Mouse (Mus musculus) ZHBTc4 (cell line): ENCODE measurements around the gene 4921524J17Rik.

Experiments
- DNase-seq: peaks from one replicate; pipeline ENCODE4 v3.0.0-alpha.2; 2011; ENCODE audit warnings: low read depth, low spot score

4921524J17Rik gene

DNA sequence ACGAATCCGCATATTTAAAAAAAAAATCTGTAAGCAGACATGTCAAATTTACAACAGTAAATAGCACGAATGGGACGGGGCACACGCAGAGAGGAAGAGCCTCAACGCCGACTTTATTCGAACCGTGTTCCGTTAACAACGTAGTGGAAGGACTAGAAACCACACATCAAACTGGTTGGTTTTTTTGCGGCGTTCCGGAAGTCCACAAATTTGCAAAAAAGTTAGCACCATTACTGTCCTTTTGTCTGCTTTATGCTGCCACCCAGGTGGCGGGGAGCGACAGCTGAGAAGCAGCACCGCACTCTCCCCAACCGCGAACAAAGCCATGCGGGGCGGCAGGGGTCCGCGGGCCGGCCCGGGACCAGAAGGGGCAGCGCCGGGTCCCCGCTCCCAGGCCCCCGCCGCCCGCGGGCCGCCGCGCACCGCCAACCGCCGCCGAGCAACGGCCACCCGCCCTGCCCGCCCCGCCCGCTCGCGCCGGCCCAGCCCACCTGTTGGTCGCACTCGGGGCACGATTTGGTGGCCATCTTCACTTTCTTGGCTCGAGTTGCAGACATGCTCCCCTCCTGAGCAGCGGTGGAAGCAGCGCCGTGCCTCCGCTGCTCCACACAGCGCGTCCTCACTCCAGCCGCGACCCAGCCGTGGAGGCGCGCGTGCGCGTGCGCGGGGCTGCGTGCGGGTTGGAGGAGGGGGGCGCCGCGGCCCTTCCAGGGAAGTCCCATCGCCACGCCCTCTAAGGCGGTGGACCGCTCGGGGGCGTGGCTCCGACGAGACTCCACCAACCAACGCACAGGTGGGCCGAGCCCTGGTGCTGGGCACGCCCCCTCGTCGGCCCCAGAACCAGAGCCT lies at the start of gene 4921524J17Rik:
TSS of gene 4921524J17Rik (minus strand) at position 666 of the 849 bp plus-strand sequence.
- peak; percentile 99 for DNase-seq

DNA sequence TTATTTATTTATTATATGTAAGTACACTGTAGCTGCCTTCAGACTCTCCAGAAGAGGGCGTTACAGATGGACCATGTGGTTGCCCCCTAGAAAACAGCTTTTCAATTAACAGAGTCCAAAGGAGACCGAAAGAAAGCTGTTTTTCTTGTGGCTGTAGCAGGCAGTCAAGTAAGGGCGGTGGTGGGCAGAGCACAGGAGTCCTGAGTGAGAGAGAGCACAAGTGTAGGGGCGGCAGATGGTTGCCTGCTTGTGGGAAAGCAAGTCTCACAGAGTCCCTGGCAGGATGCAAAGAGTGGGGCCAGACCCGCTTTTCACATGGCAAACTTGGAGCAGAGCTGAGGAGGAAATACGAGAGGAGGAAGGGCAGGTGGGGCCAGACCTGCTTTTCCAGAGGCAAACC lies 49.8 kb upstream of the 4921524J17Rik start:
- peak; percentile 30 for DNase-seq

DNA sequence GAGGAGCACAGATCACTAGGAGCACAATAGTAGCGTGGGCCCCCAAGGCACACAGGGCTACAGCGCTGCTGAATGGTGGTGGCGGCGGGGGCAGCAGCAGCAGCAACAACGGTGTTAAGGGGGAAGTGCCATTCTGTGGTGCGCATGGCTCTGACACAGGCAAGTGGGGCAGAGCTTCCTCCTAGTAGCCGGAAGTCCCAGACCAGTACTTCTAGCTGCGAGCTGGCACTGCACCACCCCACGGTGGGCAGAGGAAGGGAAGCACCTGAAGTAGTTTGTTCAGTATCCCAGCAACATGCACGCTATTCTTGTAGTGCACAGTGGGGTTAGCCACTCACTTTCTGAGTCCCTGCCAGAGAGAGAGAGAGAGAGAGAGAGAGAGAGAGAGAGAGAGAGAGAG lies 49.3 kb upstream of the 4921524J17Rik start:
- peak; percentile 68 for DNase-seq

DNA sequence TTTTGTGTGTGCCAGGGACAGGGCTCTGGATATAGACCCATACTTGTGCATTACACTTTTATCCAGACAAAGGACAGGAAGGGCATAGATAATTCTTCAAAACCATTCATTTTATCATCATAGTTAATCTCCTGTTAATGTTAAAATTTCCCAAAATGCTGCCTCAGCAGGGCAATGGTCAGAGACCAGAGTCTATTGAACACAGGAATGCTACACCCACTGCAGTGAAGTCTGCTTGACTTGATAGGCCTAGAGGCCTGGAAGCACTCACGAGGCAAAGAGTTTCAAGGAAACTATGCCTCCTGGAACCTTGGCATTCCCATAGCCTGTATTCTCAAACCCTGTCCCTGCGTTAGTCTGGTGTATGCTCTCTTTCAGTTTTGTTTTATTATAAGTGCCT lies 47.1 kb upstream of the 4921524J17Rik start:
- no peak for DNase-seq

DNA sequence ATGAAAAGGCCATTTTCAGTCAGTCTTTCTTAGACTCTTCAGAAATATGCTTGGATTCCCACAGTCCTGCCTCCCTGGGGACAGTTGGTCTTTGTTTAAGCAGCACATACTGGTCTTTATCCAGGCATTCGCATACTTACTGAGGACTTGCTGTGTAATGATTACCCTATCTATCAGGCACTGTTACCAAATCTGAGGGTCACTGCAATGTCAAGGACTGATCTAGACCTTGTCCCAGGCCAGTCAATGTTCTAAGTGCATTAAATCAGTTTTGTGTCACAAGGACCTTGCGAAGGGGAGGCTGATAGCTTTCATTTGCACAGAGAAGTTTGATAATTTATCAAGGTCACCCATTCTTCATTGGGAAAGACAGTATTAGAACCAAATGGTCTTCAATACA lies 45.8 kb upstream of the 4921524J17Rik start:
- peak; percentile 29 for DNase-seq

DNA sequence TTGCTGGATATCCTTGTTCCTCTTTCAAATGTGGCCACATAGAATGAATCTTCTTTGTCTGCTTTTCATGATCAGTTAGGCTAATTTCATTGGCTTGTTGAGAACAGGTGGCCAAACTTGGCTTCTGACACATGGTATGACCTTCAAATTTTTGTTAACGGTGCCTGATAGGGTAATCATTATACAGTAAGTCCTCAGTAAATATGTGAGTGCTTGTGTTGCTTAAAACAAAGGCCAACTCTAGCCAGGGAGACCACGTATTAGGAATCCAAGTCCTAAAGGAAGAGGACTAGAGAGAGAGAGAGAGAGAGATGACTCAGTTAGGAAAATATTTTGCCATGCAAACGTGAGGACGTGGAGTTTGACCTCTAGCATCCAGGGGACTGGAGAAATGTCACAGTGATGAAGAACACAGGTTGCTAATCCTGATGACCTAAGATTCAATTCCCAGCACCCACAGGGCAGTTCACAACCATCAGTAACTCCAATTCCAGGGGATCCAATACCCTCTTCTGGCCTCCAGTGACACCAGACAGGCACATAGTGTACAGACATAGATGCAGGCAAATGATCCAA lies 44.4 kb upstream of the 4921524J17Rik start:
- DNase-seq, result no peak

DNA sequence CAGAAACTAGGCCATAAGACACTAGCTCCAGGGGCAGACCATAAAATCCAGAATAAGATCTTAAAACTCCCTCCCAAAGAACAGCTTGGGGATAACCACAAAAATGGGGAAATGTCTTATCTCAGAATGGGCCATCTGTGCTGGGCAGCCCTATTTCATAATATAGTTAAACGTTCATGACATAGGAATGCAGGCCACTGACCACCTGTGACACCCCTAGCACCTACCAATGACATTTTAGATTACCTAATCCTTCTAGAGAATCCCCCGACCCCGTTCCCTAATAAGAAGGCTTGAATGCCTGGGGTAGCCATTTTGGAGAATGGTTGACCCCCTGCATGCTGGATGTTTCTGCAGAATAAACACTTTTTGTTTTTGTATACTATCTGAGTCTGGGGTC lies 42.3 kb upstream of the 4921524J17Rik start:
- DNase-seq, result no peak

DNA sequence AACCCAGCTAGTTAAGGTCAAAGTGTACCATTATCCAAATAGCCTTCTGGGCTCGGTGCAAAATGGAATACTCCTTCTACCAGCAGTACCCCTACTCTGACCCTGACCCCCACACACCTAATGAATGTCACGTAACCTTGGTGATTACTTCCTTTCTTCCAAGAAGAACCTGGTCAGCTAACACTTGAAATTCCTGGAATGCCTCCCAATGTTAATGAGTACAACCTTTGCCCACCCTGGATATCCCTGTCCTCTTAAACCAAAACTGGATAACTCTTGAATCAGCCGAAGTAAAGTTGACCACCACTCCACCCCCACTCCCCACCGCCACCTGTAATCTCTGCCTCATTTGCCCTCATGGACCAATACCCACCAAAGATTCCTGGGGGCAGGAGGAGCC lies 40.6 kb upstream of the 4921524J17Rik start:
- peak; percentile 92 for DNase-seq

DNA sequence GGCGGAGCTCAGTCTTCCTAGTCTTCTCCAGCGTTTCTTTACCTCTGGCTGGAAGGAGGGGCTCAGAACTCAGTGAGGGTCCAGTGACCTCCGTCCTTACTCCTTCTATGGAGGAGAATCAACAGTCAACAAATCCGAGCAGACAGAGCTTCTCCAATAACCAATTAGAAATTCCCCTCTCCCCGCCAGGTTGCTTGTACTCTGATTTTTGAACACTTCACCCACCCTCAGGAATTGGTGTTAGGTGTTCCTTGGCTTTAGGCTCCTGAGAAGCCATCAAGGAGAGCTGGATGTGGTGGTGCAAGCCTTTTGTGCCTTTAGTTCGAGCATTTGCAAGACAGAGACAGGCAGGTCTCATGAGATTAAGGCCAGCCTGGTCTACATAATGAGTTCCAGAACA lies 40.2 kb upstream of the 4921524J17Rik start:
- DNase-seq, result peak; percentile 97

DNA sequence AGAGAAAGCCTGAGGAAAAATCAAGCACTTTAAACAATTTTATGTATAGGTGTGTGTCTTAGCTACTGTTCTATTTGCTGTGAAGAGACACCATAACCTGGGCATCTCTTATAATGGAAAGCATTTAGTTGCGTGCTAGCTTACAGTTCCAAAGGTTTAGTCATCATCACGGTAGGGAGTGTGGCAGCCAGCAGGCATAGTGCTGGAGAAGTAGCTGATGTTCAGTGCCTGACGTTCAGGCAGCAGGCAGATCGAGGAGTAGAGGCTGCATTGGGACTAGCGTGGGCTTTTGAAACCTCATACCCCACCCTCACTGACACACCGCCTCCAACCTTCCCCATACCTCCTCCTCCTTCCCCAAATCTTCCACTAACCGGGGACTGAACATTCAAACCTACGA lies 38.1 kb upstream of the 4921524J17Rik start:
- no peak for DNase-seq

DNA sequence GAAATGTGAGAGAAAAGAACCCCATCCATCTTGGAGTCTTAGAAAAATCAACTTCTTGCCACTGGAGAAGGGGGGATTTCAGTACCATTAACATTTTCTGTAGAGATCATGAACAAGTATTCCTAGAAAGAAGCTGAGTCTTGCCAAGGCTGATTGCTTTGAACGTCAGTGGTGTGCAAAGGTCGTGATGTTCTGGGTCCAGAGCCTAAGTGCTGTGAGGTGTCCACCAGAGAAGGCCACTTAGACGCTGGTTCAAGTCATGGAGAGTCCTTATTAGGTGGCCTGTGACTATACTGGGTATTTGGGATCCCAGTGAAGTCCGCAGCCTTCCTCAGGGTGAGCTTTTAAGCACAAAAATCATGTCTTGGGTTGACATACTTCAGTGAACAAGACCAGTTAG lies 33.4 kb upstream of the 4921524J17Rik start:
- no peak for DNase-seq

DNA sequence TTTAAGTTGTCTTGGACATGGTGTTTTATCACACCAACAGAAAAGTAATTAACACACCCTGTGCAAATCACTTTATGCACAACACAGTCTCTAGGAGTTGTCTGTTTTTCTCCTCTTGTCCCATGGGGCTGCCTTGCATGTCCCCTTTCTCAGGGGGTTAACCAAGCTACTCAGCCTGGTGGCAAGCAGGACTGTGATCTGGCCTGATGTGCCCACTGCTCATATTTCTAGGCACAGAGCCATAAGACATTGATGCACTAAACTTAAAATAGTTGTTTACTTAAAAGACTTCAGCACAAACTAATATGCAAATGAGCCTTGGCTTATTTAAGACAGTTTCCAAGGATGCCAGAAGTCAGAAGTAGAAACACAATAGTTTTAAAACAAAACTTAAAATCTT lies 31.7 kb upstream of the 4921524J17Rik start:
- DNase-seq, result no peak

DNA sequence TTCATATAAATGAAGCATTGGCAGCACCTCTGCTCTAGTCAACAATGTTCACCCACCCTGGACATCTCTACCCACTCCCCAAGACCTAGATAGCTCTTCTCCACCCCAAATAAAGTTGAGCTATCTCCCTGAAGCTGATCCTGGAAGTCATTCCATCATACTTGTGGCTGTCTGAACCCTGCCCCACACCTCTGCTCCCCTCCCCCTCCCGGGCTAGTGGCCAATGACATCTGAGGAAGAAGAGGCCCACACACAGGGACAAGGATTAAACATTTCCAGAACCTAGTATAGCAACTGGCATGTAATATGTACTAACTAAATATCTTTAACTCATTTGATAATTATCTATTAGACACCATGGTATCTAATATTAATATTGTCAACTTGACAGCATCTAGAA lies 29.8 kb upstream of the 4921524J17Rik start:
- DNase-seq, result no peak

DNA sequence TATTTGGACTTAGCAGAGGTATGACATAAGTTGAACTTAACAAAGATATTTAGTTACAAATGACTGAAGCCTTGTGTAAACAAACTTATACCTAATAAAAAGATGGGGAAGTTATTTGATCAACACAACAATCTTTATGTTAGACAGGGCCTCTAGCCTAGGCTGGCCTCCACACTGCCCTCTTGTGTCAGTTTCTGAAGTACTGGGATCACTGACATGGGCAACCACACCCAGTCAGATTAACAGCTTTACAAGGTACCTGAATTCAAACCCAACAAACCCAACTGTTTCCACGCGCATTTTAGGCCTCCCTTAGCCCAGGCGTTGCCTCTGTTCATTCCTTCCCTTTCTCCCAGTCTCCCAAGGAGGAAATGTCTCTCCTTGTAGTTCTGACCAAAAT lies 28.7 kb upstream of the 4921524J17Rik start:
- peak; percentile 74 for DNase-seq

DNA sequence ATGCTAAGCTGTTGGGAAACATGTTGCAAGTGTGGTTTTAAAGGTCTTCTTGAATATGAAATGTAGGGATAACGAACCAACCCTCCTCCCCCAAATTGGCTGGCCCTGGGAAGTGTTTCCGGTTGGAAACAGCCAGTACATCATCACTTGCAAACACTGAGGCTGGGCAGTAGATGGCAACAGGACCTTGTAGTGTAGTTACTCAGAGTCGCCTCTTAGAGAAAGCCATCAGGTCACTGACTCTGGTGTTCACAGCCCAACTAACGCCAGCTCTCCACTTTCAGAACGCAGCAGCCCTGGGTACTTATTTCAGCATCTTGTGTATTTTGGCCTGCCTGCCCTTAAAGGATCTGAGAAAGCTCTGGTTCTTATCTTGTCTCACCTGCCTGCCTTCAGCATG lies 28.2 kb upstream of the 4921524J17Rik start:
- peak; percentile 57 for DNase-seq

DNA sequence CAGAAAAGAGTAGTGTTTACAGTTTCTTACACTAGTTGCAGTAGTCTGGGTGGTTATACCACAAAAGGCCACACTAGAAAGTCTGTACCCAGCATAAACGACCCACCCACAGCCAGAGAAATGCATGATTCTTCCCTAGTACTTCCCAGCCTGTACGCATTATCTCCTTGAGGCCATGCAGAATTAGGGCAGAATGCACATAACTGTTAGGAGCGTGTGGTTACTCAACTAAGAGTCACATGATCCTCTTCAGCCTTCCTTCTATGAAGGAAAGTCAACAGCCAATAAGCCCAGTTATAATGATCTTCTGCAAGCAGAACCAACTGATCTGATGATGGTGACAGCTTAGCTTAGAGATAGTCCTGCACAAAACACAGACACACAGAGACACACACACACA lies 26.9 kb upstream of the 4921524J17Rik start:
- no peak for DNase-seq

DNA sequence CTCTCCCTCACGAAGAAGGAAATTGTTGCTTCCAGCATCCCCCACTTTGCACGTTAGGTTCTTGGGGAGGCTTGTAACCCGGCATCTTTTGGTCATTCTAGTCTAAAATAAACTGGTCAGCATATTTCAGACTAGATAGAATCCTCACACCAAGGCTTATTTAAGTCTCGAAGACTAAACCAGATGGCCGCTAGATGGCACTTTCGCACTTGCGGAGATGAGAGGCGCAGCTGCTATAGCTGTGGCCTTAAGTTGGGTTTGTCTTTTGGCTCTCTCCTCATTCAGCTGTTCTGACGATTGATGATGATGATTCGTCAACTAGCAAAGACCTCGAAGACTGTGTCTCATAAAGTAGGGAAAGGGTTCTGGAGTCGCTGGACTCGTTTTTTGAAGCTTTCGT lies 23.9 kb upstream of the 4921524J17Rik start:
- DNase-seq, result peak; percentile 92

DNA sequence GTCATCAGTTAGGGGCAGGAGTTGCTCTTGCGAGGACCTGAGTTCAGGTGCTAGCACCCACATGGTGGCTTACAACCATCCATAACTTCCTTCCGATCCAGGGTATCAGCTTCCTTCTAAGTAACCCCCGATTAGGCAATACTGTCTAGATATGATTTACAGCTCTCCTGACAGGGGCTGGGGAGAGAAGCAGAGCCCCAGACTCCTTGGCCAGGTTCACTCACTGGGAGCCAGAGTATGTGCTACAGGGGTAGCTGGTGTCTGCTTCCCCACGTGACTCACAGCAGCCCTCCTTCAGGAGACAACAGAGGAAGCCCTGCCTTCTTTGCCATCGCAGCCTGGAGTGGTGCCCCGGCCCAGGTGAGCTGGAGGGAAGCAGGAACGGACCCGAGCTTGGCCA lies 22.1 kb upstream of the 4921524J17Rik start:
- DNase-seq, result no peak

DNA sequence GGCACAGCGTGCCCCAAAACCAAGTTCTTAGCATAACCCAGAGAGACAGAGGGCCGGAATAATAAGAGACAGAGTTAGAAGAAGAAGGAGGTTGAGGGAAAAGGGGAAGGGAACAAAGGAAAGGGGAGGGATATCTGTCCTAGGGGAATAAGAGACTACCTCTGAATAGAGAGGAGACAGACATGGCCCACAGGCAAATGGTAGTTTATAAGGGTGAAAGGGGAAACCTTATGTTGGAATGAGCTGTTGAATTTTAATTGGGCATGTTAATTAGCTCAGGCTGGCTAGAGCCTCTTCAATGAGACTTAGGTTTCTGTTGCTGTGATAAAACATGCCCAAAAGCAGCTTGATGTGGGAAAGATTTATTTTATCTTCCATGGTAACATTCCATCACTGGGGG lies 20.6 kb upstream of the 4921524J17Rik start:
- no peak for DNase-seq

DNA sequence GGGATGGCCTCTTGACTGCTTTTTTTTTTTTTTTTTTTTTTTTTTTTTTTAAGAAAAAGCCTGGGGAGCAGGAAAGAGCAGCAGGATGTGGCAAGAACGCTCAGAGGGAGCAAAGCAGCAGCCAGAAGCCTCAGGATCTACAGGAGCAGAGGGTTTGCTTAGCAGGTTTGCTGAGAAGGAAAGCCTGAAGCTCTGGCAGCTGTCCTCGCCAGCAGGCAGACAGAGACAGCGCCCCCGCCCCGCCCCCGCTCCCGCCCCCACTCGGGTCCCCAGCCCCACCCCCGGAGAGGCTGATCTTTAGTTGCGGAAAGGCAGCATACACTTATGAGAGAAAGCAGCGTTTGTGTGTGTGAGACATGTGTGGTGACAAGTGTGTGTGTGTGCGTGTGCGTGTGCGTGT lies 19.7 kb upstream of the 4921524J17Rik start:
- DNase-seq, result peak; percentile 35

DNA sequence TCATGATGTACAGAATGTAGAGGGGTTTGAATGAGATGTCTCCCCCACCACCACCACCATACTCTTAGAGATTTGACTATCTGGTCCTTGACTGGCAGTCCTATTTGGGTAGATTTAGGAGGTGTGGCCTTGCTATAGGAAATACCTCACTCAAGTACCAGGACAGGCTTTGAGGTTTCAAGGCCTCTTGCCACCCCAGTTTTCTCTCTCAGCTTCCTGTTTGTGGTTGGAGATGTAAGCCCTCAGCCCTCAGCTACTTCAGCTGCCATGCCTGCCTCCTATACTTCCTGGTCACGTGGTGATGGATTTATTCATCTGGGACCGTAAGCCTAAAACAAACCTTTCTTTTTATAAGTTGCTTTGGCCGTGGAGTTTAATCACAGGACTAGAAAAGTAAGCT lies 17.7 kb upstream of the 4921524J17Rik start:
- DNase-seq, result no peak

DNA sequence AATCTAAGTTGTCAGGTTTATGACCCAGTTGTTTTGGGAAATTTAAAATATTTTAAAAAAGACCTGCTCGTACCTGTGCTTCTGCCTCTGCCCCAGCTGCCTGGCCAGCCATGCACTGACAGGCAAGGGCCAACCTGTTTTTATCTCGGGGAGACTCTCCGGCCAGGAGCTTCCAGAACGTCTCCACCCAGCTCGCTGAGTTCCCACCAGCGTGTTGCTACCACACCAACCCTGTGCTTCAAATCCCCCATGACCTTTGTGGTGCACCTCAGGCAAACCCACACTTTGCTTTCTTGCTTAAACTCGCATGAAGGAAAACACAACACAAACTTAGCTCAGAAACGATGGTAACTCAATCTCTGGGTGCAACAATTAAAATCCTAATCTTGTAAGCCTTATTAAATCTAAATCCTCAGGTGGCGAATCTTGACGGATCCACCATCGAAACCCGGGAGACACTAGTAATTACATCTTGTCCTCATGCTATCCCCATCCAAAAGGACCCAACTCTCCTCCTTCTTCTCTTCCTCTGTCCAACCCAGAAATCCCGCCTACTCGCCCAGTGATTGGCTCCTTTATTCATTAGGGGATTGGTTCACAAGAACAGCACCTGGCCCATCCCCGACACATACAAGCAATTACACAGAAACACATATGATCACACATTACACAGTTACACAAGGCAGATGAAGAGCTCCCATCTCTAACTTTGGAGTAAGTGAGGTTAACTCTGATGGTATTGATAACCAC lies 13.5 kb upstream of the 4921524J17Rik start:
- peak; percentile 67 for DNase-seq

DNA sequence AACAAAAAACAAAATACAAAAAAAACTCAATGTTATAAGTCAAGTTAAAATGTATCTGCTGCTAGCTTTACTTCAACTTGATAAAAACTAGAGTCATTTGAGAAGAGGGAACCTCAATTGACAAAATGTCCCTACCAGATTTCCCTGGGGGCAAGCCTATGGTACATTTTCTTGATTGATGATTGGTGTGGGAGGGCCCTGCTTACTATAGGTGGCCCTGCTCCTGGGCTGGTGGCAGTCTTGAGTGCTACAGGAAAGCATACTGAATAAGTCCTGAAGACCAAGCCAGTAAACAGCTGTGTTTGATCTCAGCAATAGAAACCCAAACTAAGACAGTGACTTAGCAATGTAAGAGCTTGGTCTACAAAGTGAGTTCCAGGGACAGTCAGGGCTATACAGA lies 11.5 kb upstream of the 4921524J17Rik start:
- DNase-seq, result no peak
